Mouse (Mus musculus): Measurements from ENCODE around the gene Retreg3.
"Not testable (repeated sequence)": the region's sequence is repeated elsewhere in the genome, so short reads cannot be mapped to it uniquely, and the experiment has no call there.

Retreg3 gene

DNA sequence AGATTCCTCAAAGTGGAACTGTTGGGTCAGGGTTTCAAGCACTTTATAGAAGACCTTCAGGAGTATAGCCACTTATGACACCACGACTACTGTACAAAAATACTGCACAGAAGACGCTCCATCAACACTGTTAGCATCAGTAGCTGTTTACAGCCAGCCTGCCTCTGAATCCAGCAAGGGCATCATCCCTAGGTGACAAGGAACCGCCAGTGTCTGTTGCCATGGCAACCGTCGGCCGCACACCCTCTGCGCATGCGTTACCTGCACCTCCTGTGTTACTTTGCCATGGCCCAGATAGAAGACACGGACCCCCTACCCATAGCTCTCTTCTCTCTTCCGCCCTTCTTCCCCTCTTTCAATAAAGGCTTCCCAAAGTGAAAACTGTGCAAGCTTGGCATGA lies 26.7 kb upstream of the Retreg3 start:
- no peak for DNase-seq

DNA sequence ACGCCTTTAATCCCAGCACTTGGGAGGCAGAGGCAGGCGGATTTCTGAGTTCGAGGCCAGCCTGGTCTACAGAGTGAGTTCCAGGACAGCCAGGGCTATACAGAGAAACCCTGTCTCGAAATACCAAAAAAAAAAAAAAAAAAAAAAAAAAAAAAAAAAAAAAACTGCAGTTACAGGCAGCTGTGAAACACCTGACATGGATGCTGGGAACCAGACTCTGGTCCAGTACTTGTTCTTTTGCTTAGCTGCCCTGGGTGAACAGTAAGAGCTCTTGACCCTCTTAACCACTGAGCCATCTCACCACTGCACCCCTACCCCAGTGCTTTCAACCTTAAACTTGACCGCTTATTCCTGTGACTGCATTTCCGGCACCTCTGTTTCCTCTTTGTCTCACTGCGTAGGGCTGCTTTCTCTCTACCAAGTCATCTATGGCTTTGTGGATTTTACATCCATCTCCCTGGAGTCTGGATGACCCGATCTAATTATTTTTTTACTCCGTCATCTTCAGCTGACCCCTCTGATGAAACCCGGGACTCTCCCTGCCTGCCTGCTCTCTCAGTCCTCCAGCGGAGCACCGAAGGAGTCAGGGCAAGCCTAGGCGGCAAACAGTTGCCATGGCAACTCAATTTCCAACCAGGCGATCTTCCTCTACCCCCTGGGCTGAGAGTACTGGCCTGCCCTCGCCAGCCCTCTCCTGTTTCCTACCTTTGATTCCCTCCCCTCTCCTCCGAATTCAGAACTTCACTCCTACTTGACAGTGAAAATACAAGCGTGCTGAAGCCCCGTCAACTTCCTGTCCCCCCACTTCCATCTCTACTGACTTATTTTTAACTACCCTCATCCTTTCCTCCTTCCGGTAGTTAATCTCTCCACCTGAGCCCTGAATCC lies 23.9 kb upstream of the Retreg3 start:
- no peak for DNase-seq

DNA sequence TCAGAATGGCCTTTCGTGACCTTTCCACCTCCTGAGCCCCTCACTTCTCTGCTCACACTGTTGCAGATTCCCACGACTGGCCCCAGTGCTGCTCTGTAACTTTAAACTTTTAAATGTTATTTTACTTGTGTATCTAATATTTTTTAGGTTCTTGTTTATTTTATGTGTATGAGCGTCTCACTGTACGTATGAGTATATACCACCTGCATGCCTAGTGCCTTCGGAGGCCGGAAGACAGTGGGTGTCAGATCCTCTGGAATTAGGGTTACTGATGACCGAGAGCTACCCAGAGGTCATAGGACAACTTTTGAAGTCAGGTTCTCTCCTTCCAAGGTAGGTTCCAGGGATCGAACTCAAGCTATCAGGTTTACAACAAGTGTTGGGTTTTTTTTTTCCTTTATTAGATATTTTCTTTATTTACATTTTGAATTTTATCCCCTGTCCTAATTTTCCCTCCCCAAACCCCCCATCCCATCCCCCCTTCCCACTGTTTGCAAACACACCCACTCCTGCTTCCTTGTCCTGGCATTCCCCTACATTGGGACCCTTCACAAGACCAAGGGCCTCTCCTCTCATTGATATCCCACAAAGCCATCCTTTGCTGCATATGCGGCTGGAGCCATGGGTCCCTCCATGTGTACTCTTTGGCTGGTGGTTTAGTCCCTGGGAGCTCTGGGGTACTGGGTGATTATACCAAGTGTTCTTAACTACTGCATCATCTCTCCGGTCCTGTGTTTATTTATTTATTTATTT lies 22.7 kb upstream of the Retreg3 start:
- no peak for DNase-seq

DNA sequence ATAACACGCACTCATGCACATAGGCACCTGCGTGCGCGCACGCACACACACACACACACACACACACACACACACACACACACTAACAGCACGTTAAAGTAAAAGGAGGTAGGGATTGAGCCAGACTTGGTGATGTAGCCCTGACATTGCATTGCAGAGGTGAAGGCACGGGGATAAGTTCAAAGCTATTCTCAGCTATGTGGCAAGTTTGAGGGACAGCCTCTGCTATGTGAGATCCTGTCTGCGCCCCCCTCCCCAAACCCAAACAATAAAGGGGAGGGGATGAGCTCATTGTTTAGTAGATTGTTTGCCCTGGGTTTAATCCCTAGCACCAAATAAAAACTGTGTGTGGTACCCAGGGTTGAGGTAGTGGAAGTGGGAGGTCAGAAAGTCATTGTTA lies 21.4 kb upstream of the Retreg3 start:
- no peak for DNase-seq

DNA sequence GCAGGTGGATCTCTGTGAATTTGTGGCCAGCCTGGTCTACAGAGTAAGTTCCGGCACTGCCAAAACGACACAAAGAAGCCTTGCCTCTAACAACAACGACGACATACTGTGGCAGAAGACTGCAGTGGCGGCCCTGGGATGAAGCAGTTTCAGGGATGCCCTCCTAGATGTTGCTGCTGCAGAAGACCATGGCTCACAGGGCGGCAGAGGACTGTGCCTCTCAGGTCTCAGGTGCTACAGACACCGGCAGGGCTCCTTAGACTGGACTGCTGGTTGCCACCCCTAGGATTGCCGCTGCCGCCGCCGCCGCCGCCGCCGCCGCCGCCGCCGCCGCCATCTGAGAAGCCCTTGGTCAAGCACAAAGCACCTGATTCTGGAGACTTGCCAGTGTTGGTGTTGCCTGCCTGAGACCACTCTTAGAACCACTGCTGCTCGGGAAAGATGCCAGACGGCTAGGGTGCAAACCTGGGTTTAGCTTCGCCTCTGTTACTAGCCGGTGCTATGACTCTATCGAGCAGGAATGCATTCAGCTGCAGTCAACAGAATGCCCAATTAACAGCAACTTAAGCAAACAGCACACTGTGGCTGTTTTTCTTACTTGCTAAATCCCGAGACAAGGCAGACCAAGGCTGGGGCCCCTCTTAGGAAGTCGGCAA lies 20.6 kb upstream of the Retreg3 start:
- no peak for DNase-seq

DNA sequence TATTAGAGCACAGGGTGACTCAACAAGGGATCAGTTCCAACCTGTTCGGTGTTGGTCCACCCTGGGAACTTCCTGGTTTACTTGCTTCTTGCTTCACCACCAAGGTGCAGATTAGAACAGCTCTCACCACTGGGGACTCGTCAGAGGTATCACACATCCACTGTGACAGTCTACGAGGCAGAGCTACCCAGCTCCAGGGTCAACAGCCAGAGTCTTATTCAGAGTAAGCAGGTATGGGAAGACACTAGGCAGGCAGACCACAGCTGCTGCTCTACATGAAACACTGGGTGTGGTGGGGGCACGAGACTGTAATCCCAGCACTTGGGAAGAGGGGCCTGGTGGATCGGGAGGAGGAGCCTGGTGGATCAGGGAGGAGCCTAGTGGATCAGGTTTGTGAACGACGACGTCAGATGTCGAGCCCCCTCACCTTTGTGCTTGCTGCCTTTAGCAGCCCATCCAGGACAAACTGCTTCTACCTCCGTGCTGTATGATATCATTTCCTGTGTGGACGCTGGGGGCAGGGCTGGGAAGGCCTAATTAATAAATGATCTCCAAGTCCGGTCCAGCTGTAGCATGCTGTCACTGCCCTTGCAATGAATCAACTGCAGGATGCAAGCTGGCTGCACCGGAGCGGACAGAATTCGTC lies 19.0 kb upstream of the Retreg3 start:
- peak; percentile 64 to 70 for DNase-seq

DNA sequence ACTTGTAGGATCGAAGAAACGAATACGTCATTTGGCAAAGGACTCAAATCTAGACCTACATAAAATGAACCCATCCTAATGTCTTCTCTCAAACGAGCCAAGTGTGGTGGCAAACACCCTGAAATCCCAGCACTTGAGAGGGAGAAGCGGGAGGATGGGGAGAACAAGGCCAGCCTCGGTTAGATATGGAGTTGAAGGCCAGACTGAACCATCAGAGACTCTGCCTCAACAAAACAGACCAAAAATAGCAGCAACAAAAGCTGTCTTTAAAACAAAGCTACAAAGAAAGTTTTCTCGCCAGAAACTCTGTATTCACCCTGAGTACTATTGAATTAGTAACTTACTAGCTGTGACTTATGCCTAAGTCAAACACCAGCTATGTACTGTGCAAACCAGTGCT lies 17.3 kb upstream of the Retreg3 start:
- no peak for DNase-seq

DNA sequence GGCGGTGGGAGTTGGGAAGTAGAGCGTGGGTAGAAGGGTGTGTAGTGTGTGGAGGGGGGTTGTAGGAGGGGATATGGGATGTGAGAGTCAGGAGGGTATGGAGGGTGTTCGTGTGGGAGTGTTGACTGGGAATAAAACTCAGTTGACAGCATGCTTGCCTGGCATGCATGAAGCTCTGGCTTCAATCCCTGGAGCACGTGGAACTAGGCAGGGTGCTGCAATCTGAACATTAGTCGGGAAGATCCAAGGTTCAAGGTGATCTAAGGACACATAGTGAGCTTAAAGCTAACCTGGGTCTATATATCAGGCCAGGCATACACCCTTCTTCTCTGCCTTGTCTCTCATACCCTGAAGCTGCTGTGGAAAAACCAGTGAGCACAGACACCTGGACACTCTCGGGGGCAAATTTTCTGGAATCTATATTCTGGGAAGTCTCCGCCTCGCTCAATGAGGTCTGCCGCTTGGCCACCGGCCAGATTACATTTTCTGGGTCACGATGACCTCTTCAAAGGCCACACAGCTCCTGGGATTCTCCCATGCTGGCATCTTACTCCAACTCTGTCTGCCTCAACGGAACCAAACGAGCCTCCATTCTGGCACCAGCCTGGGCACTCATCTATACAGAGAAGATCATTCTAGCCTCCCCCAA lies 14.6 kb upstream of the Retreg3 start:
- no peak for DNase-seq

DNA sequence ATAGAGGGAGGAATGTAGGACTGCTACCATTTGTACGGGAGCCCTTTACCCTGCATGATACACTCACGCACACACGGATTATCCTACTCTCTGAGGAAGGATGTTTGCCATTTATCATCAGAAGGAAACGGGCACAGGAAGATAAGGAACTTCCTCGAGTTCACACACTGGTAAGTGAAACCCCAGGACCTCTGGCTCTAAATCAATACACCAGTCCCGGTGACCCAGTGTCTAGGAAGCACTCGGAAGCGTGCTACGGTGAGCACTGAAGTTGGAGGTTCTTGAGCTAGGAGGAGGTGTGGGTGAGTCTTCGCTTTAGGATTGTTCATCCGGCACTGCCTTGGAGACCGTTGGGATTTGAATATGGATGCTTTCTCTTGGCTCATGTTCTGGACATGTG lies 13.3 kb upstream of the Retreg3 start:
- DNase-seq = peak; percentile 23 to 39

DNA sequence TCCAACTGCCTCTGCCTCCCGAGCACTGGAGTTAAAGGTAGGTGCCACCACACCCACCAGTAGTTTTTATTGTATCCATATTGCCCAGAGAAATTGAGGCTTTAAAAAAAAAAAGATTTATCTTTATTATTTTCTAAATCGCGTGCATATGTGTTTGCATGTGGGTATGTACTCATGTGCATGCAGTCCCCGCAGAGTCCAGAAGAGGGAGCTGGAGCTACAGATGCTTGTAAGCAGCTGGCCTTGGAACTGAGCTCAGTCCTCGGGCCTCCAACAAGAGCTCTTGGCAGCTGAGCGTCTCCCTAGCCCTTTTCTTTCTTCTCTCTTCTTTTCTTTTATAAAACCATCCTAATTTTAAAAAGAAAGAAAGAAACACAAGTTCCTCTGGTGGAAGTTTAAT lies 12.0 kb upstream of the Retreg3 start:
- peak in 1 of 2 experiments; percentile 33 for DNase-seq

DNA sequence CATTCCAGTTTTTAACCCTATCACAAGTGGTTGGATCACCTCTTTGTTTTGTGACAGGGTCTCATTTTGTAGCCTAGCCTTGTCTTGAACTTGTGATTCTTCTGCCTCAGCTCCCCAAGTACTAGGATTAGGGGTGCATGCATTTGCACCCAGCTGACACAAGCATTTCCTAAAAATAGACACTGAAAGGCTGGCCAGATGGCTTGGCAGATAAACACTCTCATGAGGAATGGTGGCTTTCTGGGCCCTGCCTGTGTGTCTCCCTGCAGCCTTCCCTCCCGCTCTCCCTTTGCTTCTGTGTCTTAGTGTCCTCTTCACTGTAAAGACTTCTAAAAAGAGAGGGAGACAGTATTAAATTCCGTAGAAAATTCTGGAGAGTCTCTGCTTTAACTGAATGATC lies 11.5 kb upstream of the Retreg3 start:
- no peak for DNase-seq

DNA sequence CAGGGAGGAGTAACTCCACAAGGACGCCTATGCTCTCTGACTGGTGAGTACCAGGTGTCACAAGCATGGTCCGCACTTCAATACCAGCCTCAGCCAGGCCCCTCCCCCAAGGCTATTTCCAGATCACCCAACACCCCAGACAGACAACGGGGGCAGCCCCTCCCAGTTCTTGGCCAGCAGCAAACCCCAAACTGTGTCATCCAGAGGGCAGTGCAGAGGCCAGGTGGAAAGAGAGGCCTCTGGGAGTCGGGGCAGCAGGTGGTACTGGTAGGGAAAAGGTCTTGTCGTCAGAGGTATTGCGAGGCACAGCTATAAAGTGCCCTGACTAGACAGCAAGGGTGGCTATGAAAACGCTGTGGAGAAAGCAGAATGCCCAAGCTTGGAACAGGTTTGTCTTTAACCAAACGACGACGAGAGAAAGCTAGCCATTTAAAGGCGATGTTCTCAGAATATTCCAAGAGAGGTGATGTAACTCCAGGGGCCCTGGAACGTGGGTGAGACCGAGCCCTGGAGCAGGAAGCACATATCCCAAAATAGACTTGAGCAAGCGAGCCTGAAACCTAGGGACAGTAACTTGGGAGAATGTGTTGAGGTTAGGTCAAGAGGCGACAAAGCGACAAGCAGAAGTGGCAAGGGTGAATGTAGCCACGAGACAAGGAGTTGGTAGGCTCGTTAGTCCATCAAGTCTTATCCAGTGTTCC lies 10.5 kb upstream of the Retreg3 start:
- DNase-seq = no peak

DNA sequence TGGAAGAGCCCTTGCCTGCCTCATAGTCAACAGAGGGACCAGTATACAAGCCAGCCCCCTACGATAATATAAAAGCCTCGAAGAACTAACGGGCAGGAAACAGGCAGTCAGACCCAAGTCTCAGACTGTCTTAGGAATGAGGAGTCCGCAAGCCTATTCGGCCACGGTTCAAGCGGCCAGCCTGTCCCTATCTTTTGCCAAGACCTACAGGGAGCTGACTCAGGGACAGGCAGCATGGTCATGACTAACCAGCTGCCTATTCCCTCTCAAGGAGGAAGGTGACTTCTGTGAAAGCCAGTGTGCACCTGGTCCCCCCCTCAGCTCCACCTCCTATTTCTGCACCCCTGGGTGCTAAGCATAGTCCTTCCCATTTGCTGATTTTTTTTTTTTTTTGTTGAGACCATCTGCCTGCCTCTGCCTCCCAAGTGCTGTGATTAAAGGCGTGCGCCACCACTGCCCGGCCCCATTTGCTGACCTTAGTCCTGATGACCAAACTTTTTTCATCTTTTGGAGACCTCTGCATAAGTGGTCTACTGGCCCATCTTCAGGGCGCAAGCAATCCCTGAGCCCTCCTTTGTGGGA lies 9.4 kb upstream of the Retreg3 start:
- DNase-seq = no peak

DNA sequence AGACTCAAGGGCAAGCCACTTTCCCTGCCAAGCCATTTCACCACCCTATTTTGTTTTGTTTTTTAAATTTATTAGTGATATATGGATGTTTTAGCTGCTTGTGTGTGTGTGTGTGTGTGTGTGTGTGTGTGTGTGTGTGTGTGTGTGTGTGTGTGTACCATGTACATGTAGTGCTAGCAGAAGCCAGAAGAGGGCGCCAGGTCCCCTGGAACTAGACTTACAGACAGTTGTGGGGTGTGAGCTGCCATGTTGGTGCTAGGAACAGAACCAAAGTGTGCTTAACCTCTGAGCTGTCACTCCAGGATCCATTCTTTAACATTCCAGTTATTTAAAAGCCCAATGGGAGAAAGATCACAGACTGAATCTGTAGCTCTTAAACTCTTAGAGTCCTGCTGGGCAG lies 7.4 kb upstream of the Retreg3 start:
- DNase-seq = no peak

DNA sequence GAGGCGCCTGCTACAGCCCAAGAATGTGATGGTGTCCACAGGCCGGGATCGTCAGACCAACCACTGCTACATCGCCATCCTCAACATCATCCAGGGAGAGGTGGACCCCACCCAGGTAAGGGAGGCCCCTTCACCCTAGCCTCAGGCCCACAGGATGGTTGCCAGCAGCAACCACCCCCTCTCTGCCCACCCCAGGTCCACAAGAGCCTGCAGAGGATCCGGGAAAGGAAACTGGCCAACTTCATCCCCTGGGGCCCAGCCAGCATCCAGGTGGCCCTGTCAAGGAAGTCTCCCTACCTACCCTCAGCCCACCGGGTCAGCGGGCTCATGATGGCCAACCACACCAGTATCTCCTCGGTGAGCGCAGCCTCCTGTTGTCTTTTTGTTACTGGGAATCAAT lies 5.3 kb upstream of the Retreg3 start:
- not testable (repeated sequence) for DNase-seq

DNA sequence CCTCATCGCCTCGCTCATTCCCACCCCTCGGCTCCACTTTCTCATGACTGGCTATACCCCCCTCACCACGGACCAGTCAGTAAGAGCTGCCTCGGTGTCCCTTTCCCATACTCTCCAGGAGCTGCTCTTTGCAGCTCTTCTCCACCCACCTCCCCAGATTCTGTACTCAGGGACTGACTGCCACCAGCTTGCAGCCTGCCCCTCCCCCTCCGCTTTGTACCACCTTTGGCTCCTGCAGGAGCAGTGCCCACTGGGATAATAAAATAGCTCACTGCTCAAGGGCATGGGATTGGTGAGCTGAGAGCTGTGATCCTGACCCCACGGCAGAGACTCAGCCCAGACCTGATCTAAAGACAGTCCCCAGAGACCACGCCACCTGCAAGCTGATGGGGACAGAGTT lies 4.8 kb upstream of the Retreg3 start:
- not testable (repeated sequence) for DNase-seq

DNA sequence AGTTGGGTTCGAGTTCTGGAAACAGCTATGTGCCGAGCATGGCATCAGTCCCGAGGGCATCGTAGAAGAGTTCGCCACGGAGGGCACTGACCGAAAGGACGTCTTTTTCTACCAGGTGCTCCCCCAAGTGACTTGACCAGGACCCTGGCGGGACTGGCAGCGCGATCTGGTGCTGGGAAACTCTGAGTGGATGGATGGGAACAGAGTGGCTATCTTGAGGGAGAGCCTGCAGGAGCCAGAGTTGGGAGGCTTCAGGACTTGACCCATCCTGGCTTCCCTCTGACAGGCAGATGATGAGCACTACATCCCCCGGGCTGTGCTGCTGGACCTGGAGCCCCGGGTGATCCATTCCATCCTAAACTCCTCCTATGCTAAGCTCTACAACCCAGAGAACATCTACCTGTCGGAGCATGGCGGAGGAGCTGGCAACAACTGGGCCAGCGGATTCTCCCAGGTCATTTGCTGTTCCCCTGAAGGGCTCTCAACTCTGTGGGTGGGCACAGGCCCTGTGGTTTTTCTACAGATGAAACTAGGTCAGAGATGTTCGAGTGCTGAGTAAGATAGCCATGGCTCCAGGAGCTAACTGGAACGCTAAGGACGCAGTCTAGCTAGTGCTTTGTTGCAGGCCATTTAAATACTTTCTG lies 974 bp upstream of the Retreg3 start:
- no peak for DNase-seq

DNA sequence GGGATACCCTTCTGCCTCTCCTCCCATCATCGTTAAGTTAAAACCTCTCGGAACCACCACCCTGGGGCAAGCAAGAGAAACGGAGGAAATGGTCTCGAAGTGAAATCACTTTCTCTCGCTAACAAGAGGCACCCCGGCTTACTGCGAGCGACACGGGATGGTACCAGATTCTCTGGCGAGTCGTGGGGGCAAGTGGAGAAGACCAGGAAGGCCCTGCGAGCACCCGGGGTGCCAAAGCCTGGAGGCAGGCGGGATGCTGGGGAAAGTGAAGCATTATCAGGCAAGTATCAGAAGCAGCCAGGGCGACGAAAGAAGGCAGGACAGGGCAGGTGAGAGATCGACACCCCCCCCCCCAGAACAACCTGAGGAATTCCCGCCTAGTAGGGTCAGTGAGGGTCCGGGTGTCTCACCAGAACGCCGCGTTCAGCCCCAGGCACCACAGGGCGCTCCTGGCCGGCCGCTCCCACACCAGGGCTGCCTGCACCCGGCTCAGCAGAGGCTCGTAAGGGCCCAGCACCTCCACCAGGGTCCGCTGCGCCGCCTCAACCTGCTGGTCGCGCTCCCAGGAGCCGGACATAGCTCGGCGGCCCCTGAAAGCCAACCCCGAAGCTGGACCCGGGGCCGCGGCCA lies 447 bp downstream of the Retreg3 start:
- no peak for DNase-seq

DNA sequence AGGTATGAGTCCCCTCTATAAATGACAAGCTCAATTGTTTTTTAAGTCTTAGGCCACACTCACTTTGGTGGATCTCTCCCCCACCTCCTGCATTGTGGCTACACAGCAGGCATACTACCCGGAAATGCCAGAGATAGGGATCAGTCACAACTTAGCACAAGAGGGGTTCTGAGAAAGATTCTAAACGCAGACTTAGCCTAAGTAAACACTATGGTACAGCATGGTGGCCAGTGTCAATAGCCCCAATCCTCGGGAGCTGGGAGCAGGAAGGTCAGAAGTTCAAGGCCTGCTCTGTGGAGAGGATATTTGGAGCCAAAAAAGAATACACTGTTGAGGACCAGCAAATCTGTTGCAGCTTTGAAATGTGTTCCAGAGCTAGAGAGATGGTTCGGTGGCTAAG lies 1.6 kb downstream of the Retreg3 start:
- DNase-seq = no peak

DNA sequence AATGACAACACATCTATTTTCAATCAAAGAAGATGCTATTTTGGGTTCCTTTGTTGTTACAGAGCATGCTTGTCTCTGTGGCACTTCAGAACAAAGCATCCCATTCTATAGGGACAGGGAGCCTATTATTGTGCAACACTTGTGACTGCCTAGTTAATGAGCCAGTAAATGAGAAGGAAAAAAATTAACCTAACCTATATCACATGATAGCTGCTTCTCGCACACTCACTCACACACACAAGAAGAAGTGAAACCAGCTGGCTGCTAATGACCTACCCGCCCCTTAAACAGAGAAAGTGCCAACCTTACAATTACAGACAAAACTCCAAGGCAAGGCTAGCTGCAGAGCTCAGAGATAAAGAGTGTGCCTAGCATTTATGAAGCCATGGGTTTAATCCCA lies 4.1 kb downstream of the Retreg3 start:
- no peak for DNase-seq

DNA sequence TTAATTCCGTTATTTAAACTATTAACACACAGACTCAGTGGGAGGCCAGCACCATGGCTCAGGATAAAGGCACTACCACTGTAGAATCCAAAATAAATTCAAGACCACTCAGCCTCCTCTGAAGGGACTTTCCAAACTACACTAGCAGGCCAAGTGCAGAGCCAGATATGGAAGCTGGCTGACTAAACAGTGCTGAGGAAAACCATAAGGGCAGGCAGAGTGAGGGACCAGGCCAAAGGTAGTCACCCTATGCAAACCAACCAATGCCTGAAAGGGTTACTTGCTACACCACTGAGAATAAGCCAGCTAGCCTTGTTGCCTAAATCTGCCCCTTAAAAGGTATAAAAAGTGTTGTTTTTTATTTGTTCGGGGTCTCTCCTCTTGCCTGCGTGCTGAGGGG lies 7.5 kb downstream of the Retreg3 start:
- no peak for DNase-seq

All from kidney, adult 8-10 months (tissue).